Mouse (Mus musculus) erythroblast, embryonic 14.5 days (primary cell): ENCODE measurements at regions not wholly inside any gene's neighbourhood (a gene's known extent, or its start where the extent isn't known, plus 50 kb on each side); places are given as distances from the start of the nearest gene placed in this dataset.

Source experiments
- GATA1 ChIP-seq: IDR thresholded peaks from 2 replicates; pipeline ENCODE4 v1.6.1; 2012; ENCODE audit warnings: low read length, inconsistent platforms, mixed read lengths
- TAL1 ChIP-seq: IDR thresholded peaks from 3 replicates; pipeline ENCODE4 v1.6.1; 2012; ENCODE audit warnings: low read length, inconsistent platforms, mixed read lengths

- no peak for TF ChIP-seq GATA1
- TF ChIP-seq TAL1: no peak
Measured at GRCm38 (mm10) chr6:99921966-99922365, 195.8 kb upstream of the Prok2 start.
